Mouse (Mus musculus) bone marrow macrophage, adult 2 months (primary cell): ENCODE measurements around the gene Smarcd3. TPM values are rescaled to one million over a fixed set of nuclear protein-coding genes. Genes with fewer than 3 reads are reported as not detected.
A peak's percentile ranks its signal among the peaks of the same experiment; 100 is the strongest.

Experiments used
- H3K27ac ChIP-seq: 2 replicates; pipeline ENCODE4 v1.5.1; 2012; ENCODE audit warnings: low read depth, low read length; ENCODE audit not compliant: insufficient read depth
- H3K4me1 ChIP-seq: 2 replicates; pipeline ENCODE4 v1.6.1; 2012; ENCODE audit warnings: low read length; ENCODE audit not compliant: control insufficient read depth, insufficient read depth
- H3K4me3 ChIP-seq: 2 replicates; pipeline ENCODE4 v1.5.1; 2012; ENCODE audit warnings: mild to moderate bottlenecking, low read length, moderate library complexity; ENCODE audit not compliant: insufficient read depth
- CTCF ChIP-seq: IDR thresholded peaks from 2 replicates; pipeline ENCODE4 v1.5.1; 2012; ENCODE audit warnings: low read depth, mild to moderate bottlenecking, low read length, moderate library complexity
- POLR2A ChIP-seq: IDR thresholded peaks from 2 replicates; pipeline ENCODE4 v1.6.1; 2012; ENCODE audit warnings: mild to moderate bottlenecking, low read depth, low read length, borderline replicate concordance
- polyA plus RNA-seq: library from polyadenylated mRNA; stranded (reverse); fragments of >200 nt; gene quantifications from 2 replicates; pipeline ENCODE4 v1.2.4, GENCODE M21; 2012; ENCODE audit not compliant: missing spikeins, insufficient read depth, insufficient read length

The Smarcd3 gene
- polyA plus RNA-seq, 1 experiment, result not detected

DNA sequence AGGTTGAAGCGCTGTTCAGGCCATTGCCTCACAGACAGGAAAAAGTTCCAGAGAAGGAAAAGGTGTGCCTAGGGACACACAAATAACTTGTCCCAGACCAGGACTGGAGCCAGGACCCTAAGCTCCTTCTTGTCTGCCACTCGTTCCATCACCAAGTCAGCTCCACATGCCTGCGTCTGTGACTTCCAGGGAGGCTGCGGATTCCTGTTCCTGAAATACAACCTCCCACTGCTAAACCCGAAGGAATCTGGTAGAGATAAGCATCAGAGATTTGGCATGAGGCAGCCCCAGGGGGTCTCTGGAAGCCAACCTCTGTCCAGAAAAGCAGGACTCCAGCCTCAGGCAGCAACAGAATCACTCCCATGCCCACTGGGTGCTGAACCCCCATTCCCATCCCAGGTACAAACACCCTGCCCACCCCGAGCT is 83.1 kb downstream of the Smarcd3 start:
- Histone ChIP-seq H3K4me1 (peaks cover 21% of the 10 kb centered on the region), H3K4me3 (peak overlapping the region; percentile 29), H3K27ac (peak overlapping the region; percentile 30; the same call in 1 of the 2 replicates)
- TF ChIP-seq CTCF (no peak), POLR2A (no peak)

Other genes starting within 250 kb of the Smarcd3 start
- 0.39 and 1.1 TPM in 2 replicates for gene Atg9b, start 232.3 kb downstream of the Smarcd3 start, polyA plus RNA-seq
- 16.8 and 24.1 TPM in 2 replicates for gene Abcb8, start 230.7 kb downstream of the Smarcd3 start, polyA plus RNA-seq
- not detected in 2 replicates for gene Asic3, start 211.0 kb downstream of the Smarcd3 start, polyA plus RNA-seq
- 55.5 and 59.9 TPM in 2 replicates for gene Cdk5, start 200.9 kb downstream of the Smarcd3 start, polyA plus RNA-seq
- 41.8 and 45.1 TPM in 2 replicates for gene Slc4a2, start 200.6 kb downstream of the Smarcd3 start, polyA plus RNA-seq
- gene Fastk, start 179.1 kb downstream of the Smarcd3 start, polyA plus RNA-seq, result 46.3 and 49.0 TPM in 2 replicates
- 7.9 and 12.7 TPM in 2 replicates for gene Tmub1, start 176.6 kb downstream of the Smarcd3 start, polyA plus RNA-seq
- gene Agap3, start 172.2 kb downstream of the Smarcd3 start, polyA plus RNA-seq, result 75.2 and 77.7 TPM in 2 replicates
- gene Gbx1, start 97.2 kb downstream of the Smarcd3 start, polyA plus RNA-seq, result not detected in 2 replicates
- gene Asb10, start 83.4 kb downstream of the Smarcd3 start, polyA plus RNA-seq, result 0.64 and 1.4 TPM in 2 replicates
- gene 4931409K22Rik, start 67.6 kb downstream of the Smarcd3 start, polyA plus RNA-seq, result not detected in 2 replicates
- 32.7 and 34.5 TPM in 2 replicates for gene Abcf2, start 46.9 kb downstream of the Smarcd3 start, polyA plus RNA-seq
- gene Chpf2, start 37.7 kb downstream of the Smarcd3 start, polyA plus RNA-seq, result 29.9 and 31.5 TPM in 2 replicates
- gene Nub1, start 61.1 kb upstream of the Smarcd3 start, polyA plus RNA-seq, result 65.2 and 67.4 TPM in 2 replicates
- not detected in 2 replicates for gene Wdr86, start 106.3 kb upstream of the Smarcd3 start, polyA plus RNA-seq
- gene Crygn, start 133.6 kb upstream of the Smarcd3 start, polyA plus RNA-seq, result not detected in 2 replicates
- gene Rheb, start 218.2 kb upstream of the Smarcd3 start, polyA plus RNA-seq, result 96.2 and 97.1 TPM in 2 replicates